Mouse (Mus musculus): ENCODE data around the gene Fa2h. TPM values are rescaled to one million over a fixed set of nuclear protein-coding genes. Genes with fewer than 3 reads are reported as not detected.

The Fa2h gene
- polyA plus RNA-seq, 1 experiment: 0.69 TPM

GRCm38 (mm10) chr8:111422614-111423013, 29.0 kb upstream of the Fa2h start:
- Histone ChIP-seq H3K4me1 (ENCODE audit: control insufficient read depth, insufficient read depth, low read length) (no peaks in the 10 kb centered on the region), H3K27ac (ENCODE audit: insufficient read depth, low read length) (no peak overlapping the region), H3K36me3 (ENCODE audit: control insufficient read depth, insufficient read depth, low read length, poor library complexity, severe bottlenecking) (no peaks in the 10 kb centered on the region), H3K4me3 (ENCODE audit: low read depth, low read length) (no peak overlapping the region), H3K9me3 (replicated peaks; ENCODE audit: control insufficient read depth, insufficient read depth, low read length, poor library complexity, severe bottlenecking) (no peaks in the 10 kb centered on the region), H3K27me3 (ENCODE audit: control insufficient read depth, insufficient read depth, low read length, poor library complexity, severe bottlenecking) (no peaks in the 10 kb centered on the region; the same call in 1 of the 2 replicates), H3K9ac (ENCODE audit: low read depth, poor library complexity, severe bottlenecking) (no peak overlapping the region)
- TF ChIP-seq EP300 (IDR thresholded peaks at IDR 0.05; ENCODE audit: insufficient read depth, low read depth, low read length) (no peak), POLR2A (IDR thresholded peaks at IDR 0.05; ENCODE audit: insufficient read depth, low read length) (no peak), CTCF (IDR thresholded peaks at IDR 0.05; ENCODE audit: low read depth, low read length) (no peak)

GRCm38 (mm10) chr8:111419171-111419570, 25.5 kb upstream of the Fa2h start:
- TF ChIP-seq POLR2A (IDR thresholded peaks at IDR 0.05; ENCODE audit: insufficient read depth, low read length): no peak
- no peak for TF ChIP-seq EP300 (IDR thresholded peaks at IDR 0.05; ENCODE audit: insufficient read depth, low read depth, low read length)

GRCm38 (mm10) chr8:111418601-111419000, 25.0 kb upstream of the Fa2h start:
- Histone ChIP-seq H3K27me3 (ENCODE audit: control insufficient read depth, insufficient read depth, low read length, poor library complexity, severe bottlenecking) (no peaks in the 10 kb centered on the region; the same call in 1 of the 2 replicates), H3K9ac (ENCODE audit: low read depth, poor library complexity, severe bottlenecking) (no peak overlapping the region), H3K27ac (ENCODE audit: insufficient read depth, low read length) (no peak overlapping the region), H3K4me1 (ENCODE audit: control insufficient read depth, insufficient read depth, low read length) (no peaks in the 10 kb centered on the region), H3K36me3 (ENCODE audit: control insufficient read depth, insufficient read depth, low read length, poor library complexity, severe bottlenecking) (no peaks in the 10 kb centered on the region), H3K9me3 (replicated peaks; ENCODE audit: control insufficient read depth, insufficient read depth, low read length, poor library complexity, severe bottlenecking) (no peaks in the 10 kb centered on the region), H3K4me3 (ENCODE audit: low read depth, low read length) (no peak overlapping the region)
- no peak for TF ChIP-seq POLR2A (IDR thresholded peaks at IDR 0.05; ENCODE audit: insufficient read depth, low read length)
- no peak for TF ChIP-seq EP300 (IDR thresholded peaks at IDR 0.05; ENCODE audit: insufficient read depth, low read depth, low read length)
- TF ChIP-seq CTCF (IDR thresholded peaks at IDR 0.05; ENCODE audit: low read depth, low read length): peak; percentile 58

More at GRCm38 (mm10) chr8:111419171-111419570, 25.5 kb upstream of the Fa2h start:
- H3K9me3 ChIP-seq (replicated peaks; ENCODE audit: control insufficient read depth, insufficient read depth, low read length, poor library complexity, severe bottlenecking): no peaks in the 10 kb centered on the region
- H3K27me3 ChIP-seq (ENCODE audit: control insufficient read depth, insufficient read depth, low read length, poor library complexity, severe bottlenecking): no peaks in the 10 kb centered on the region; the same call in 1 of the 2 replicates
- H3K36me3 ChIP-seq (ENCODE audit: control insufficient read depth, insufficient read depth, low read length, poor library complexity, severe bottlenecking): no peaks in the 10 kb centered on the region
- H3K4me1 ChIP-seq (ENCODE audit: control insufficient read depth, insufficient read depth, low read length): no peaks in the 10 kb centered on the region
- no peak overlapping the region for H3K4me3 ChIP-seq (ENCODE audit: low read depth, low read length)
- H3K27ac ChIP-seq (ENCODE audit: insufficient read depth, low read length): no peak overlapping the region
- no peak overlapping the region for H3K9ac ChIP-seq (ENCODE audit: low read depth, poor library complexity, severe bottlenecking)

GRCm38 (mm10) chr8:111417222-111417621, 23.6 kb upstream of the Fa2h start:
- H3K9me3 ChIP-seq (replicated peaks; ENCODE audit: control insufficient read depth, insufficient read depth, low read length, poor library complexity, severe bottlenecking): no peaks in the 10 kb centered on the region
- H3K27me3 ChIP-seq (ENCODE audit: control insufficient read depth, insufficient read depth, low read length, poor library complexity, severe bottlenecking): no peaks in the 10 kb centered on the region; the same call in 1 of the 2 replicates
- no peaks in the 10 kb centered on the region for H3K36me3 ChIP-seq (ENCODE audit: control insufficient read depth, insufficient read depth, low read length, poor library complexity, severe bottlenecking)
- no peak overlapping the region for H3K4me3 ChIP-seq (ENCODE audit: low read depth, low read length)
- H3K9ac ChIP-seq (ENCODE audit: low read depth, poor library complexity, severe bottlenecking): no peak overlapping the region
- TF ChIP-seq EP300 (IDR thresholded peaks at IDR 0.05; ENCODE audit: insufficient read depth, low read depth, low read length): no peak
- no peak for TF ChIP-seq CTCF (IDR thresholded peaks at IDR 0.05; ENCODE audit: low read depth, low read length)
- no peak for TF ChIP-seq POLR2A (IDR thresholded peaks at IDR 0.05; ENCODE audit: insufficient read depth, low read length)
- H3K4me1 ChIP-seq (ENCODE audit: control insufficient read depth, insufficient read depth, low read length): no peaks in the 10 kb centered on the region
- no peak overlapping the region for H3K27ac ChIP-seq (ENCODE audit: insufficient read depth, low read length)

GRCm38 (mm10) chr8:111403391-111403790, 9.8 kb upstream of the Fa2h start:
- Histone ChIP-seq H3K9me3 (replicated peaks; ENCODE audit: control insufficient read depth, insufficient read depth, low read length, poor library complexity, severe bottlenecking) (no peaks in the 10 kb centered on the region), H3K27ac (ENCODE audit: insufficient read depth, low read length) (no peak overlapping the region), H3K9ac (ENCODE audit: low read depth, poor library complexity, severe bottlenecking) (no peak overlapping the region), H3K27me3 (ENCODE audit: control insufficient read depth, insufficient read depth, low read length, poor library complexity, severe bottlenecking) (0 out of 2 replicates have a peak, but pooled peaks cover 1% of the 10 kb centered on the region), H3K4me3 (ENCODE audit: low read depth, low read length) (no peak overlapping the region), H3K4me1 (ENCODE audit: control insufficient read depth, insufficient read depth, low read length) (no peaks in the 10 kb centered on the region), H3K36me3 (ENCODE audit: control insufficient read depth, insufficient read depth, low read length, poor library complexity, severe bottlenecking) (no peaks in the 10 kb centered on the region)
- TF ChIP-seq CTCF (IDR thresholded peaks at IDR 0.05; ENCODE audit: low read depth, low read length) (peak; percentile 59), POLR2A (IDR thresholded peaks at IDR 0.05; ENCODE audit: insufficient read depth, low read length) (no peak), EP300 (IDR thresholded peaks at IDR 0.05; ENCODE audit: insufficient read depth, low read depth, low read length) (no peak)

GRCm38 (mm10) chr8:111391268-111391667, 2.4 kb downstream of the Fa2h start:
- Histone ChIP-seq H3K4me3 (ENCODE audit: low read depth, low read length) (no peak overlapping the region), H3K9me3 (replicated peaks; ENCODE audit: control insufficient read depth, insufficient read depth, low read length, poor library complexity, severe bottlenecking) (no peaks in the 10 kb centered on the region), H3K36me3 (ENCODE audit: control insufficient read depth, insufficient read depth, low read length, poor library complexity, severe bottlenecking) (no peaks in the 10 kb centered on the region), H3K27ac (ENCODE audit: insufficient read depth, low read length) (no peak overlapping the region), H3K9ac (ENCODE audit: low read depth, poor library complexity, severe bottlenecking) (no peak overlapping the region), H3K4me1 (ENCODE audit: control insufficient read depth, insufficient read depth, low read length) (no peaks in the 10 kb centered on the region), H3K27me3 (ENCODE audit: control insufficient read depth, insufficient read depth, low read length, poor library complexity, severe bottlenecking) (peaks cover 5% of the 10 kb centered on the region; the same call in 1 of the 2 replicates)
- TF ChIP-seq EP300 (IDR thresholded peaks at IDR 0.05; ENCODE audit: insufficient read depth, low read depth, low read length) (no peak), CTCF (IDR thresholded peaks at IDR 0.05; ENCODE audit: low read depth, low read length) (no peak), POLR2A (IDR thresholded peaks at IDR 0.05; ENCODE audit: insufficient read depth, low read length) (no peak)
